Mouse (Mus musculus): ENCODE results near the gene E030018B13Rik. TPM values are rescaled to one million over a fixed set of nuclear protein-coding genes. Genes with fewer than 3 reads are reported as not detected.

E030018B13Rik gene
- total RNA-seq, 2 experiments from 2014 or later, result not detected

DNA sequence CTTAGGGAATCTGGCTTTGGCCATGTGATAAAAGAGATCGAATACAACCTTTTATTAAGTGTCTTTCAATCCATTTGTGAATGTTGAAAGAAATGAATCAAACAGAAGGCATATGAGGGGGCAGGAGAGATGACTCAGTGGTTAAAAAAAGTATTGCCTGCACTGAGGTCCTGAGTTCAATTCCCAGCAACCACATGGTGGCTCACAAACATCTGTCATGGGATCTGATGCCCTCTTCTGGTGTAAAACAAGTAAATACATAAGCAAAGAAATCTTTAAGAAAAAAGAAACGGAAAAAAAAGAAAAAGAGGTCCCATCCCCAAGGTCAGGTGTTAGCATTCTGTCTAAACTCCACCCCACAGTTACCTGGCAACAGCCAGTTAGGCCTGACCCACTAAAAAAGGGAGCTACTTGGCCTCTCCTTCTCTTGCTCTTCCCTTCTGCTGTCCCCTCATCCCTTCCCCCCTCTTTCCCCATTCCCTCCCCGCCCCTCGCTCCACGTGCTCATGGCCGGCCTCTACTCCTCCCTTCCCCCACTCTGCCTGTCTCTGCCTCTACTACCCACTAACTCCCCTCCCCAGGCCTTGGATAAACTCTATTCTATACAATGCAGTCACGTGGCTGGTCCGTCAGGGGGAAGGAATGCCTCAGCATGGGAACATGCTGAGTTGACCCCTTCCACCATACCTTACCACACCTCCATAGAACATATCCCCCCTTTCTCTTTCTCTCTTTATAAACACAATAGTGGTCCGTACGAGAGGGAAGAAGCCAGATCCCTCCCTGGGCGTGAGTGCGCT lies 3.5 kb upstream of the E030018B13Rik start:
- intact Hi-C loops (cut with DNase I), result no loop called here

DNA sequence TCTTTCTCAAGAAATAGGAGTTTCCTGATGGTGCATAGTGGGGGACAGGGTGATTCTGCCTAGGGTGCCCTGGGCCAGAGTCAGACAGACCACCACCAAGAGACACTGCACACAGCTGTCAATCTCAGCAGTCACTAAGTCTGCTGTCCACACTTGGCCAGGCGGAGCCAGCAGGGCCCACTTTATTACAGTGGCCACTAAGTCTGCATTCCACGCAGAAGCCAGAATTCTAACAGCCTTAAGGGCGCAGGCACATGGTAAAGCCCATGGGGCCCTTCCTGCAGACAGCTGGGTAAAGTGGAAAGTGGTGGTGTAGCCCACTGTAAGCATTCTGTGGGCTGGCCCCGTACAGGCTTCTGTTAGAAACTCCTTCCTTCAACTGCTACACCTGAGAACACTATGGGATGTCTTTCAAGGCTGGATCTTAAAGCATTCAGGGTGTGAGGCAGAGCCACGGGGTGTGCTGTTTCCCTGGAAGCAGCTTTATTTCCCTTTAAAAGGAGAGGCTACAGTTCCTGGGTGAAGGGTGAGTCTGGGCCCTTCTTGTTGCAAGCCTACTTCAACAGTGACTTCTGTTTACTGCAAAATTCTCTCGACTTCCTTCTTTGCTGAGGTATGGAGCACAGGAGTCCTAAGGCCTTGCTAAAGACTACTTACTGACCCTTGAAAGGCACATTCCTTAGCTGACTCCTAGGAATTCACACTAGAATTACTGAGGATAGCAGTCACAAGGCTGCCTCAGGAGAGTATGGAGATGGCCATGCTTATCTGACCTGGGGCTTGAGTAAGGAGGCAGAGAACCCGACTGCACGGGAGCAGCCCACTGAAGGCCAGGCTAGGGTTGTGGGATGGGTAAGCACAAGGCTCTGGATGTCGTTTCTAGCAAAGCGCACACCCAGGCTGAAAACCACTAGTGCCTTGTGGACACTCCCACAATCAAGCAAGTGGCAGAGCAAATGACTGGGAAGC lies 2.6 kb upstream of the E030018B13Rik start:
- intact Hi-C loops (cut with DNase I), result no loop called here
- DNase-seq, result no peak

More for the DNA sequence above, 3.5 kb upstream of the E030018B13Rik start:
- no peak for DNase-seq

DNA sequence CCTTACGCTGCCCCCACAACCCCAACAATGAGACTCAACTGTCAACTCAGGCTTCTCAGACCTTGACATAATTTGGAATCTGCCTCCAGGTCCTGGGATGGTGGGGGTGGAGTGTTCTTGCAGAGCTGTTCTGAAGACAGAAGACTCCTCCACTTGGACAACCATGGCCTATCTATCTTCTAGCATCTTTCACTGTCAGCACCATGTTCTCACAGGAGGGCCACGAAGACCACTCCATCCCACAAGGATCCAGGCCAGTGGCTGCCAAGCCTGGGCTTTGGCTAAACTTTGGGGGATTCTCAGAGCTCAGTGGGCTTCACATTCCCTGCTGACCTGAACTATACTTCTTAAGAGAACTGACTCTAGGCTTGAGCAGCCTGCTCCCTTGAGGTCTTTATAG lies 1.8 kb upstream of the E030018B13Rik start:
- intact Hi-C loops (cut with DNase I), result no loop called here
- no peak for DNase-seq

DNA sequence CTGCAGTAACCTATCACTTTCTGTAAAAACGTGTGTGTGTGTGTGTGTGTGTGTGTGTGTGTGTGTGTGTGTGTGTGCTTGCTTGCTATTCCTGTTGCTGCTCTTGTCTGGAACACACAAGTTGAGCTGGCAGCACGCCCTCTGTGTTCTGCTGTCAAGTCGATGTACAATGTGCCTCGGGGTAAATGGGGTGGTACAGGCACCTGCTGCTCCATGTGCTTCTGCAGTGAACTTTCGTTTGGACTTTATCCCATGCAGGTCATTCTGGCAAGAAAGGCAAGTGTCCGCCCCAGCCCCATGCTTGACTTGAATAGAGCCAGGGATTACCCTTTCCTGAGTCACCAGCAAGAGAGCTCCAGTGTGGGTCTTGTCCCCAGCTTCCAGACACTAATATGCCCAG lies 1.0 kb downstream of the E030018B13Rik start:
- intact Hi-C loops (cut with DNase I), result no loop called here
- no peak for DNase-seq

GRCm38 (mm10) chr7:63918771-63919768 lies 2.4 kb downstream of the E030018B13Rik start:
- DNase-seq, result no peak
- intact Hi-C loops (cut with DNase I), result no loop called here

DNA sequence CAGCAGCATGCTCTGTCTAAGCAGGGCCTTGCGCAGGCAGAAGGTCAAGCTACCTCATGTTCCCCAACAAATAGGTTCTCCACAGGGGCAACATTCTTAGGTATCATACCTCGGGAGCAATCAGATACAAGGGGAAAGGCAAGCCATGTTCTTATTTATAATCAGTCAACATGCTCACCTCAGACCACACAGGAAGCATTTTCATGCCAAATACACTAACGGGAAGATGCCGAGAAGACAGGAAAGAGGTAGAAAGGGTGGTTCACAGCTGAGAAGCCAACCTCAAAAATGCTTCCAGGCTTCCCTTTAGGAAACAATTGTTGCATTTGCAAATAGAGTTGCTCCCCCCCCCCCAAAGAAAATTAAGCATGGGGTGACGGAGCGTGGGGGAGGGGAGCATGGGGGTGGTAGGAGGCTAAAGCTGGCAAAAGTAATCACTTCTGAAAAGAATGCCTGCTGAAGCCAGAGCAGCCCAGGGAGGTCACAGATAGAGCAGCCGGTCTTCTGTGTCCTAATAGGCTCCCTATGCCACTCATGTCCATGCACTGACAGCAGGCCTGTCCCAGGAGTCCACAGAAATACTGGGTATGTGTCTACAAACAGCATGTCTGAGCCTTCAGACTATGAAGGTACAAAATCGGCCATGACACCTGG lies 5.4 kb downstream of the E030018B13Rik start:
- no peak for DNase-seq
- intact Hi-C loops (cut with DNase I), result no loop called here

- no peak for DNase-seq
- intact Hi-C loops (cut with DNase I), result no loop called here
These were observed 5.9 kb downstream of the E030018B13Rik start for GRCm38 (mm10) chr7:63922571-63922970.

GRCm38 (mm10) chr7:63922975-63923374 lies 6.3 kb downstream of the E030018B13Rik start:
- intact Hi-C loops (cut with DNase I), result no loop called here
- DNase-seq, result no peak

GRCm38 (mm10) chr7:63924151-63924550 lies 7.5 kb downstream of the E030018B13Rik start:
- intact Hi-C loops (cut with DNase I), result loop anchor here (2.0 kb wide), 1 partner anchor 27 kb away; no protein-coding TSS in a partner anchor
- DNase-seq, result no peak

- DNase-seq, result peak; percentile 75 to 76
- intact Hi-C loops (cut with DNase I), result loop anchor here (2.0 kb wide), 1 partner anchor 28 kb away; no protein-coding TSS in a partner anchor
These were observed 8.2 kb downstream of the E030018B13Rik start for GRCm38 (mm10) chr7:63924747-63925412.

DNA sequence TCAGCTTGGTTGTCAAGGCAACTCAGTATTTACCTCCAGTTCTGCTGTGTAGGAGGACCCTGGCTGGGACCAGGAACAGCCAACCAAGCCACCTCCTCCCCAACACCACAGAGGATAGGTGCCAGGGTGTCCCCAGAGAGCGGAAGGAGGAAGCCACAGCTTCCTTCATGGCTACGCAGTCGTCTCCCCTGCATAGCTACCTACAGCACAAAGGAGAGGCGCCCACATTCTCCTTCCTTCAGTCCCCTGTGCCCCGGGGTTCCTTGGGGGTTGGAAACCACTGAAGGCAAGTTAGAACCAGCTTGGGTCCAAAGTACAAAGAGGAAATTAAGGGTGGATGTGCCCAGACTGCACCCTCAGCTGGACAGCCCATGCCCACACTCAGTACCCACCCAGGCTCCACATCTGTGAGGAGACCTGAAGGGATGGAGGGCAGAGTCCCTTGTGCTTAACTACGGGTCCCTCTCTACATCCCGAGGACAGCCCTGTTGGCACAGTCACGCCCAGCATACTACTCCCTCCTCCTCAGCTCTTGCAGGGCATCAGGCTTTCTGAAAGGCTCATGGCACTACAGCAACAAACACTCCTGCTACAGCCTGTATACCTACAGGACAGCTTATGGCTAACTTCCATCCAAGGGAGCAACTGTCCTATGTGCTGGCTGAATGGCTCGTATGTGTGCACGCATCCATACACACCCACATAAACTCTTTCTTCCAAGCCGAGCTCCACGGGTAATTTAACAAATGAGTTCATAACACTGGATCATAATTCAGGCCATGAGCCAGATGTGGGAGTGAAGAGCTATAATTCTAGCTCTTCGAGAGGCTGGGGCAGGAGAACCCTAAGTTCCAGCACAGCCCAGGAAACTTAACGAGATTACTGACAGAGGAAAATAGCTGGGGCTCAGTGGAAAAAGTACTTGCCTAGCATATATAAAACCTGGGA lies 9.0 kb downstream of the E030018B13Rik start:
- peak; percentile 56 to 68 for DNase-seq
- intact Hi-C loops (cut with DNase I), result loop anchor here (2.0 kb wide), 1 partner anchor 29 kb away; no protein-coding TSS in a partner anchor

DNA sequence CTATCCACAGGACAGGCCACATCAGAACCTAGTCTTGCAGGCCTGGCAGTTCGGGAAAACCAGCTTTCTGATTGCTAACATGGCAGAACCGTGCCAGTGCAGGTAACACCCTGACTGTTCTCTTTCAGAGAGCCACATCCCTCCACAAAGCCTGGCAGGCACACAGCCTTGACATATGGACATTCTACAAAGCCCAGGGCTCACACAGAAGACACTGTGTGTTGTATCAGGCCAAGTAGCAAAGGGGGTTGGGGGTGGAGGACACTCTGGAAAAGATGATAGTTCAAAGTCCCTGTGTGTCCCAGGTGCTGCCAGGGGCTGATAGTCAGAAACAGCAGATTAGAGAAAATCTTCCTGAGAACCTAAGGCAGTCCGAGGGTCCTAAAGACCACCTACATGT lies 9.8 kb downstream of the E030018B13Rik start:
- intact Hi-C loops (cut with DNase I), result no loop called here
- DNase-seq, result no peak

GRCm38 (mm10) chr7:63927121-63927520 lies 10.5 kb downstream of the E030018B13Rik start:
- DNase-seq, result no peak
- intact Hi-C loops (cut with DNase I), result no loop called here

GRCm38 (mm10) chr7:63929080-63929479 lies 12.4 kb downstream of the E030018B13Rik start:
- DNase-seq, result peak in 1 of 2 experiments; percentile 53
- intact Hi-C loops (cut with DNase I), result no loop called here

DNA sequence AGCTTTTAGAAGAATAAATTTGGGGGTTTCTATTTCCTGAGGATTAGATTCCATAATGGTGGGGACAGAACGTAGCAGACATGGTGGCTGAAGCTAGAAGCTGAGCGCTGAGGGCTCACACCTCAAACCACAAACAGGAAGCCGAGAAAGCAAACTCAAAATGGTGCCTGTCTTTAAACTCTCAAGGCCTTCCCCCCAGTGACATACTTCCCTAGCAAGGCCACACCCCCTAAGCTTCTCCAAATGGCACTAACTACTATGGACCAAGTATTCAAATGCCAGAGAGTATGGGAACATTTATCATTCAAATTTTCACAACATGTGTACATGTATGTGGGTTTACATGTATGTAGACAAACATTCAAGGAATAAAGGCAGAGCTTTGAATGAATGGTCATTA lies 13.5 kb downstream of the E030018B13Rik start:
- DNase-seq, result no peak
- intact Hi-C loops (cut with DNase I), result no loop called here

DNA sequence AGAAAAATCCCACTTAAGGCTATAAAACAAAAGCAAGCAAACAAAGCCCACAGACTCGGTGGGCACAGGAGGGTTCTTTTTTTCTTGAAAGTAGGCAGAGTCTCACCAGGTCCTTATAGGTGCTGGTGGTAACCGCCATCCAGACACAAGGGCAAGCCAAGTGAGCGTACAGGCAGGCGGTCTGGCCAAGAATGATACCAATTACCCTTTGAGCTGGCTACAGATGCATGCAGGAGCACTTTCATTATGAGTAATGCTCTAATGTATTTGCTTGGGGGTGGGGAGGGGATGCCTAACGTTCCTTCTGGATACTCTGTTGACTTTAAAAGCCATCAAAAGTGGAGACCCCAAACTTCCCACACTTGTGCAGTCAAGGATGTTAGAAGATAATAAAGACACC lies 14.1 kb downstream of the E030018B13Rik start:
- intact Hi-C loops (cut with DNase I), result no loop called here

DNA sequence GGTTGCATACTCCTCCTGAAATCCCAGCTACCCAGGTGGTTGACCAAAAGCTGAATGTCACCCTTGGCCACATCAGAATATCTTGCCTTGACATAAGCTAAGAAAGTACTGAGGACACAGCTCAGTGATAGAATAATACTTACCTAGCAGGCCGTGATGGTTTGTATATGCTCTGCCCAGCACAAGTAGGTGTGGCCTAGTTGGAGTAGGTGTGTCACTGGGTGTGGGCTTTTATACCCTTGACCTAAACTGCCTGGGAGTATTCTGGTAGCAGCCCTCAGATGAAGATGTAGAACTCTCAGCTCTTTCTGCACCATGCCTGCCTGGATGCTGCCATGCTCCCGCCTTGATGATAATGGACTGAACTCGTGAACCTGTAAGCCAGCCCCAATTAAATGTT lies 15.8 kb downstream of the E030018B13Rik start:
- DNase-seq, result no peak

More for the DNA sequence above, 14.1 kb downstream of the E030018B13Rik start:
- no peak for DNase-seq

GRCm38 (mm10) chr7:63933905-63934304 lies 17.2 kb downstream of the E030018B13Rik start:
- DNase-seq, result no peak
- intact Hi-C loops (cut with DNase I), result no loop called here

More for the DNA sequence above, 15.8 kb downstream of the E030018B13Rik start:
- intact Hi-C loops (cut with DNase I), result no loop called here
